Mouse (Mus musculus) forebrain, embryonic 14.5 days (tissue): ENCODE results near the gene Gm44511. TPM values are rescaled to one million over a fixed set of nuclear protein-coding genes. Genes with fewer than 3 reads are reported as not detected.
"Not testable (repeated sequence)": the region's sequence is repeated elsewhere in the genome, so short reads cannot be mapped to it uniquely, and the experiment has no call there.

Source experiments
- ATAC-seq: fragments of 200-750 bp; cut with Nextera tagmentation; 2 replicates; pipeline ENCODE4 v1.8.0; 2017; ENCODE audit warnings: mild to moderate bottlenecking, moderate library complexity
- DNase-seq: peaks from one replicate; pipeline ENCODE4 v3.0.0-alpha.2; 2015; ENCODE audit warnings: low spot score
- H3K27ac ChIP-seq: fragments of 300-500 bp; sonication (generic); 2 replicates; pipeline ENCODE4 v1.5.1; 2014; ENCODE audit warnings: low read depth, mild to moderate bottlenecking, control low read depth, low read length, moderate library complexity
- H3K27me3 ChIP-seq: fragments of 300-500 bp; sonication (generic); replicated peaks from 2 replicates; pipeline ENCODE4 v1.6.1; 2014; ENCODE audit warnings: low read length, control low read depth, mixed read lengths; ENCODE audit not compliant: control insufficient read depth, insufficient read depth
- H3K36me3 ChIP-seq: fragments of 300-500 bp; sonication (generic); 2 replicates; pipeline ENCODE4 v1.6.1; 2014; ENCODE audit warnings: low read length, control low read depth; ENCODE audit not compliant: control insufficient read depth, insufficient read depth
- H3K4me1 ChIP-seq: fragments of 300-500 bp; sonication (generic); 2 replicates; pipeline ENCODE4 v1.6.1; 2014; ENCODE audit warnings: antibody characterized with exemption, low read length, control low read depth; ENCODE audit not compliant: control insufficient read depth, insufficient read depth
- H3K4me2 ChIP-seq: fragments of 300-500 bp; sonication (generic); 2 replicates; pipeline ENCODE4 v1.6.1; 2014; ENCODE audit warnings: mild to moderate bottlenecking, control low read depth, low read length
- H3K4me3 ChIP-seq: fragments of 300-500 bp; sonication (generic); 2 replicates; pipeline ENCODE4 v1.5.1; 2014; ENCODE audit warnings: low read depth, low read length, control low read depth
- H3K9ac ChIP-seq: fragments of 300-500 bp; sonication (generic); 2 replicates; pipeline ENCODE4 v1.6.1; 2014; ENCODE audit warnings: mild to moderate bottlenecking, low read length, control low read depth, moderate library complexity
- H3K9me3 ChIP-seq: fragments of 300-500 bp; sonication (generic); replicated peaks from 2 replicates; pipeline ENCODE4 v1.6.1; 2016; ENCODE audit warnings: low read length, control low read depth, mixed read lengths; ENCODE audit not compliant: control insufficient read depth
- WGBS: fragments of 180-500 bp; shearing (Covaris S2); extraction: QIAGEN DNeasy Blood & Tissue Kit; methylation state at CpG from one replicate; pipeline ENCODE4 v1.1.7; 2014; 5-methylcytosine and 5-hydroxymethylcytosine counted together
- polyA plus RNA-seq: library from polyadenylated mRNA; unstranded; fragments of >200 nt; fragmentation: Nextera tagmentation; extraction: Ambion mirVana; gene quantifications from 2 replicates; pipeline ENCODE4 v1.2.1, GENCODE M21; 2014

Gene Gm44511
- polyA plus RNA-seq, 1 experiment from 2014 or later, result not detected

DNA sequence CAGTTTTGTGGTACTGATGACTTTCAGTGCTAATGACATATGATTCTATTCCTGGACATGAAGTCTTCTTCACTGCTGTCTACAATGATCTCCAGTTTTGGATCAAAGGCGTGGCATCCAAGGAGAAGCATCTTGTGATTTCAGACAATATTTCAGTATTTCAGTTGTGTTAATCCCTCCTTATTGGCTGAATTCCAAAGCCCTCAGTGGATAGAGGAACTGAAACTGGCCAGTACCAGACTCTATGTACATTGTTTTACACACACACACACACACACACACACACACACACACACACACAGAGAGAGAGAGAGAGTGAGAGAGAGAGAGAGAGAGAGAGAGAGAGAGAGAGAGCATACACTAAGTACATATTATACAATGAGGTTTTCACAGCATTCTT lies 39.7 kb downstream of the Gm44511 start:
- not testable (repeated sequence) for H3K27me3 ChIP-seq, DNase-seq, H3K4me2 ChIP-seq, H3K27ac ChIP-seq, H3K9ac ChIP-seq, H3K4me1 ChIP-seq, H3K9me3 ChIP-seq, H3K4me3 ChIP-seq, H3K36me3 ChIP-seq, ATAC-seq
- 86% methylated on average over 1 of the region's 1 CpGs for WGBS

DNA sequence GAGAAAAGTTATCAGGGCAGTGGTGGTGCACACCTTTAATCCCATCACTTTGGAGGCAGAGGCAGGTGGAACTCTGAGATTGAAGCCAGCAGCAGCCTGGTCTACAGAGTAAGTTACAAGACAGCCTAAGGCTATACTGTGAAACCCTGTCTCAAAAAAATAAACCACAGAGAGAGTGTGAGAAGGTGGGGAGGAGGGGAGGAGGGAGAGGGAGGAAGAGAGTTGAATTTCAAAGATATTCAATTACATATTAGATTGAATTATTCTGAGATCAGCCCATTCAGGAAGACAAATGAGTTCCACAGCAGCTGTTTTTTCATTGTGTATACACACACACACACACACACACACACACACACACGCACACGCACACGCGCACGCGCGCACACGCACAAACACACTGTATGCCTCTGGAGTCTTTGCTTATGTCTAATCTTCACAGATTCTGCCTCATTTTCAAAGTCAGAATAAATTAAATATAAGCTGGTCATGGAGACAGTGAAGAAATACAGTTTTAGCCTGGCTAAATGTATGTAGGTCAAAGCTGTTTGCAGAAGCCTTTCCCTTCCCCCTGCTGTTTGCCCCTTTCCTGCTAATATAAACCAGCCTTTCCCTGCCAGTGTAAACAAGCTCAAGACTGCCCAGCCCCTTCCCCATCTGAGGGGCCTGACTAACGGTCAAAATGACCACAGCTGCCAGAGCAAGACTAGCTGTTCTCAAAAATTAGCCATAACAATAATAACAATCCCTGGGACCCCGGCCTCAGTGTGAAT lies 56.4 kb downstream of the Gm44511 start:
- no peaks in the 10 kb centered on the region for H3K4me1 ChIP-seq
- no peak overlapping the region for H3K4me3 ChIP-seq
- H3K4me2 ChIP-seq, result no peak overlapping the region
- DNase-seq (no peak), ATAC-seq (no peak)
- no peak overlapping the region for H3K9ac ChIP-seq
- WGBS, result 81% methylated on average over 10 of the region's 10 CpGs
- H3K27ac ChIP-seq, result no peak overlapping the region
- no peaks in the 10 kb centered on the region for H3K9me3 ChIP-seq
- H3K36me3 ChIP-seq, result no peaks in the 10 kb centered on the region
- no peaks in the 10 kb centered on the region for H3K27me3 ChIP-seq

DNA sequence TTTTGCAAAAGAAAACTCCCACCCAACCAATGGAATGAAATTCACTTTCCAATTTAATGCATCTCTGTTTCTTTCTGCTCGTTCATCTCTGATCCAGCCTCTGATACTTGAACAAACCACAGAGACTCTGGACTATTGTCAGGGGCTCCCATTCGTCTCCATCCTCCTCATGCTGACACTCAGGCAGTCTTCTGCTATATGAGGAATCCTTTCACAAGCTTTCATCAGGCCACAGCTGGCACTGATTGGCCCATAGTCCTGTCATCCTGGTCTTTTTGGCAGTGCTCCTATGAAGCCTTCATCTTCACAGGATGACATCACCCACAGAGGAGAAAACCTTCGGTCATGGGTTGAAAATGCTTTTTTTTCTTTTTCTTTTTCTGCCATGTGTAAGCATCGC lies 58.1 kb downstream of the Gm44511 start:
- Histone ChIP-seq H3K27ac (no peak overlapping the region), H3K27me3 (no peaks in the 10 kb centered on the region), H3K9ac (no peak overlapping the region), H3K4me1 (no peaks in the 10 kb centered on the region; the same call in 1 of the 2 replicates), H3K4me3 (no peak overlapping the region), H3K36me3 (no peaks in the 10 kb centered on the region), H3K9me3 (no peaks in the 10 kb centered on the region), H3K4me2 (no peak overlapping the region)
- DNase-seq, result no peak
- WGBS, result 60% methylated on average over 4 of the region's 4 CpGs
- no peak for ATAC-seq

DNA sequence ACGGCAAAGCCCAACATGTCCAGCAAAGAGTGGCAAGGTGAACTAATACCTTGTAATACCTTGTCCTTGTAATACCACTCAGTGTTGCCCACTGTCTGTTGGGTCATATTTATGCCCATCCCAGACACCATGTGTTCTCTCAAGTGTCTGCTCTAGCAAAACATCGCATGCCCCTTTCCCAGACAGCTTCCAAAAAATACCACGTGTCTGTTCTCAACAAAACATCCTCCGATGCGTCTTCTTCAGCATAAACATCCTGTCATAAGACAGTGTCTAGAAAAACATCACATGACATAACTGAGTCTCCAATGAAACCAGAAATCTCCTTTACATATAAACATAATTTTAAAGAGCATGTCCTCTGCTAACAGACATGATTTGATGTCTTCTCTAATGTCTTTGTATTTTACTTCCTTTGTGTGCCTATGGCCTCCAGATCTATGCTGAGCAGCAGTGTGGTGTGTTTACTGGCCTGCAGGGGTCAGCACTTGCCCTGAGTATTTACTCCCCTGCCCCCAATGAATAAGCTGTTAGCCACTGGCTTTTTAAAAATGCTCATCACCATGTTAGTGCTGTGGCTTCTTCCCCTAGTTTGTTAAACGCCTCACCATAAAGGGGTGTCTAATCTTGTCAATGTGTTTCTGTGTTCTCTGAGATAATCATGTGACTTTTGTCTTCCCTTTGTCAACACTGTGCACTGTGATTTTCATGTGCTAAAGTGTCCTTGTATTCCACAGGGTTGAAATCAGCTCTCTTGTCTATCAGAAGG lies 59.4 kb downstream of the Gm44511 start:
- not testable (repeated sequence) for H3K9ac ChIP-seq, H3K9me3 ChIP-seq, H3K36me3 ChIP-seq, H3K4me1 ChIP-seq, H3K4me3 ChIP-seq, H3K27ac ChIP-seq, H3K27me3 ChIP-seq, H3K4me2 ChIP-seq
- 65% methylated on average over 6 of the region's 6 CpGs for WGBS
- ATAC-seq, result 0 out of 2 replicates have a peak, but pooled peaks have one; percentile 8
- DNase-seq, result peak; percentile 73

DNA sequence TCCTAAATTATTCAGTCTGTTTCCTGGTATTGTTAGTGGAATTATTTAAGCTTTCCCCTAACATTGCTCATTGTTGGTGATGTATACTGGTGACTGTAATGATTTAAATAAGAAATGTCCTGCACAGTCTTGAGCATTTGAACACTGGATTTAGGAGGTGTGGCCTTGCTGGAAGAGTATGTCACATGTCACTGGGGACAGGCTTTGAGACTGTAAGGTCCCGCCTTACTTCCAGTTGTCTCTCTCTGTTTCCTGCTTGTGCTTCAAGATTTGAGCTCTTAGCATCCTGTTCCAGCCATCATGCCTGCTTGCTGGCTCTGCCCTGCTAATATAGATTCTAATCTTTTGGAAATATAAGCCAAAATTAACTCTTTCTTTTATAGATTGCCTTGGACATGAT lies 60.9 kb downstream of the Gm44511 start:
- H3K4me1 ChIP-seq, result no peaks in the 10 kb centered on the region; the same call in 1 of the 2 replicates
- no peak overlapping the region for H3K9ac ChIP-seq
- no peak overlapping the region for H3K27ac ChIP-seq
- WGBS, result 90% methylated on average over 1 of the region's 1 CpGs
- H3K27me3 ChIP-seq, result no peaks in the 10 kb centered on the region
- no peak overlapping the region for H3K4me2 ChIP-seq
- ATAC-seq (no peak), DNase-seq (no peak)
- H3K36me3 ChIP-seq, result no peaks in the 10 kb centered on the region
- H3K4me3 ChIP-seq, result no peak overlapping the region
- no peaks in the 10 kb centered on the region for H3K9me3 ChIP-seq

DNA sequence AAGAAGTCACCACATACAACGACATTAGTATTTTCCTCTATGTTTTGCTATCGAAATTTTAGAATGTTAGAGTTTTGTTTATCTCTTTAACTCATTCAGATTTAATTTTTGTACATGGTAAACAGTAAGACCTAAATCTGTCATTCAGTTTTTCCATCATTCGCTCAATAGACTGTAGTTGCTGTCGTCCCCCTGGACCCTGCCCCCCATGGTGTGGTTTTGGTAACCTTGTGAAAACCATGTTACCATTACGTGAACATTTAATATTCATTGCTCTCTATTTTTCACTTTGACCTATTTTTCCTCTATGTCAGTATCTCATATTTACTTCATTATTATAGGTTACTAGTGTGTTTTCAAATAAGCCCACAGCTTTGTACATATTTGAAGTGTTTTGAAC lies 61.5 kb downstream of the Gm44511 start:
- Histone ChIP-seq H3K4me1 (no peaks in the 10 kb centered on the region; the same call in 1 of the 2 replicates), H3K27me3 (no peaks in the 10 kb centered on the region), H3K9me3 (no peaks in the 10 kb centered on the region), H3K9ac (peak overlapping the region; percentile 47; the same call in 1 of the 2 replicates), H3K36me3 (no peaks in the 10 kb centered on the region), H3K4me3 (peak overlapping the region; percentile 46), H3K27ac (peak overlapping the region; percentile 35; the same call in 1 of the 2 replicates), H3K4me2 (peak overlapping the region; percentile 44)
- DNase-seq, result no peak
- ATAC-seq, result no peak
- 18% methylated on average over 5 of the region's 5 CpGs for WGBS

DNA sequence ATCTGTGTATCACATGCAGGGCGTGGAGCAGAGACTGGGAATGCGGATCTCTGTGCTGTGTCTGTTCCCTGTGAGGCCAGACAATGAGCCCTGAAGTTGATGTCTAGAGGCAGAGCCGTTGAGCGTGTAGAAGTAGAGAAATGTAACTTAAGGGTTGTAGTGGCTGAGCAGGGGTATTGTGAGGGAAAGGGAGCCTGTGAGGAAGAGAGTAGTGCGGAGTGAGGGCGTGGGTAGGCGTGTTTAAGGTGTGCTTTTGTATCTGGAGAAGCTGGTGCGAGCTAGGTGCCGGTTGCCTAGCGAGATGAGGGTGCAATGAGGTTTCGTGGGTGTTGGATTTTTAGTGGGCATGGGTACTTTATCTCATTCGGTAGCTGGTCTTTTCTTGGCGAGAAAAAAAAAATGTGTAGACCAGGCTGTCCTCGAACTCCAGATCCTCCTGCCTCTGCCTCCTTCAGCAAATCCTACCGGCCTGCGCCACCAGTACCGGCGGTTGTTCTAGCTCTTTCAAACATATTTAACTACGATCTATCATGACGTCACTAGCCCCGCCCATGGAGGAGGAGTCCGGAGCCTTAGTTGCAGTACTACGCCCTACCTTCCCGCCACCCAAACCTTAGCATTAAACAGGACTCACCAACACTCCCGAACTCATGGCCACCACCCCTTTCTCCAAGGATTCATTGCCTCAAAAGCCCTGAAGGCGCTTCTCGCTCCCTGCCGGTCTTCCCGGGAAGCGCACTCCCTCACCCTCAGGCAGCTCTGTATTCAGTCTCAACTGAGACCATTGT lies 62.2 kb downstream of the Gm44511 start:
- DNase-seq (peak; percentile 98), ATAC-seq (peak; percentile 91)
- H3K4me3 ChIP-seq, result peak overlapping the region; percentile 46
- H3K9me3 ChIP-seq, result no peaks in the 10 kb centered on the region
- H3K9ac ChIP-seq, result peak overlapping the region; percentile 66
- H3K36me3 ChIP-seq, result no peaks in the 10 kb centered on the region
- H3K4me2 ChIP-seq, result peak overlapping the region; percentile 58
- WGBS, result 2% methylated on average over 30 of the region's 30 CpGs
- H3K4me1 ChIP-seq, result no peaks in the 10 kb centered on the region; the same call in 1 of the 2 replicates
- no peaks in the 10 kb centered on the region for H3K27me3 ChIP-seq
- peak overlapping the region; percentile 85 for H3K27ac ChIP-seq

DNA sequence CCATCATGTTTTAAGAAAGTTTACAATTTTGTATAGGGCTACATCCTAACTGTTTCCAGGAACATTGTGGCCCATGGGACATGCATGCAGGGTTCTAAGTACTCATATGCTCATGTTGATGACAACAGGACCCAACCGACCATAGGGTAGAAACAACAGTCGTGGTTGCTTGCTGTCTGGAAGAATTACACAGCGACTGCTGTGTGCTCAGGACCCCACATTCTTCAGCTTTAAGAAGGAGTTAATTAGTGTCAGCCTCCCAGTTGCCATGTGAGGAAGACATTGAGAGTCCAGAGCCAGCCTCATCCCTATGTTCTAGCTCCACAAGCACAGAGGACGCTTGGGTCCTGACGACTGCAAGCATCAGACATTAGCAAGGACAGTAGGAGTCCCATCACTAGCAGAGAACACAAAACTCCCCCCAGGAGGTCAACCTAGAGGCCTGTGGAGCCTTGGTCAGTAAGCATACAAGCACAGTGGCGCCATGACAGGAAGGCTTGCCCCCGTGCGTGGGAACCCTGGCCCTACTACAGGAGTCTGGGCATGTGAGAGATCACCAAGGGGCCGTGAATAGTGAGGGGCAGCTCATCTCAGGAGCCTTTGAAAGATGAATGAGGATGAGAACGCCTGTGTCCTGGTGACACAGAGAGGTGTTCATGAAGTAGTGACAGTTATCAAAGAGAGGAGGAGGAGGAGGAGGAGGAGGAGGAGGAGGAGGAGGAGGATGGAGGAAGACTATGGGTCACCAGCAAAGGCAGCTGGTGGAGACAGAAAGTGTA lies 63.0 kb downstream of the Gm44511 start:
- Histone ChIP-seq H3K4me3 (peak overlapping the region; percentile 46), H3K4me2 (peak overlapping the region; percentile 58), H3K9ac (peak overlapping the region; percentile 66)
- H3K9me3 ChIP-seq, H3K27me3 ChIP-seq, H3K27ac ChIP-seq, H3K4me1 ChIP-seq, ATAC-seq, H3K36me3 ChIP-seq, DNase-seq: not testable (repeated sequence)
- WGBS, result 71% methylated on average over 10 of the region's 10 CpGs
